ENCODE assay signal across 11 mouse cellular contexts in the genomic region with DNA sequence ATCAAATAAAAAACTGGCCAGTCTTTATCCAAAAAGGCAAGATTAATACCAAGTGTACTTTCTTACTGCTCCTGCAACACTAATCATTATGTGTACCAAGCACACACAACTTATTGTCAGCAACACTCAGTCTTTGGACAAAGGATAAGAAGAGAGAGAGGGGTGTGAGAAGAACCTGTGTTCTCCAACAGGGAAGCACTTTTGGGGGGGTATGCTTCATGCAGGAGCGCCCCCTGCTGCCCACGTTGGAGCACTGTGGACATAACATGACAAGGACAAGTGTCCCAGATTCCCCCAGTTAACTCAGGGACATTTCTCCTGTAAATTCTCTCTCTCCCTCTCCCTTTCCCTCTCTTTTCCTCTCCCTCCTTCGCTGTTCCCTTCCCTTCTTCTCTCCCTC. TPM values are rescaled to one million over a fixed set of nuclear protein-coding genes. Genes with fewer than 3 reads are reported as not detected.
DNase-seq lines count a peak whose midpoint lies in the region; ATAC-seq lines count a peak whose summit lies in the region.
"Had no signal": no experiment of that assay in that cellular context is flagged by ENCODE, and none has a peak within 500 bp of the region (broad histone marks: within the 10 kb centered on the region; RNA-seq: fewer than 3 reads in every experiment).

No protein-coding gene starts in this region.

- WGBS in forebrain, embryonic 11.5 days, result 6% methylated on average over 3 of the region's 3 CpGs
- WGBS in forebrain, embryonic 13.5 days, result 0% methylated on average over 3 of the region's 3 CpGs
- 0% methylated on average over 3 of the region's 3 CpGs for WGBS in hindbrain, embryonic 15.5 days
- WGBS in midbrain, embryonic 15.5 days, result 2% methylated on average over 3 of the region's 3 CpGs

- ATAC-seq in forebrain, embryonic 11.5 days (replicated peaks; ENCODE audit: low FRiP score), result no peak
- ATAC-seq in forebrain, embryonic 13.5 days, result no peak
- 0 out of 2 replicates have a peak, but pooled peaks have one; percentile 25 for ATAC-seq in common myeloid progenitor, adult 5-6 weeks (replicated peaks; ENCODE audit: low read depth, poor library complexity, severe bottlenecking)
- no peak for ATAC-seq in hindbrain, embryonic 15.5 days (ENCODE audit: low FRiP score, low read depth)
- ATAC-seq in midbrain, embryonic 15.5 days (replicated peaks), result no peak
- no peak for ATAC-seq in erythroid progenitor cell, adult 5-6 weeks (replicated peaks; ENCODE audit: low FRiP score, poor library complexity, severe bottlenecking)

- H3K27me3 ChIP-seq in forebrain, embryonic 11.5 days (ENCODE audit: control insufficient read depth, insufficient read depth, low read length), result no peaks in the 10 kb centered on the region
- H3K27me3 ChIP-seq in forebrain, embryonic 13.5 days, result no peaks in the 10 kb centered on the region
- H3K27me3 ChIP-seq in hindbrain, embryonic 15.5 days, result no peaks in the 10 kb centered on the region
- no peaks in the 10 kb centered on the region for H3K27me3 ChIP-seq in midbrain, embryonic 15.5 days (replicated peaks)
- H3K27me3 ChIP-seq: heart, embryonic 15.5 days had no signal

- no peak overlapping the region for H3K27ac ChIP-seq in forebrain, embryonic 11.5 days (ENCODE audit: low read depth, low read length)
- H3K27ac ChIP-seq in forebrain, embryonic 13.5 days, result no peak overlapping the region
- H3K27ac ChIP-seq in hindbrain, embryonic 15.5 days (replicated peaks), result no peak overlapping the region
- no peak overlapping the region for H3K27ac ChIP-seq in midbrain, embryonic 15.5 days
- H3K27ac ChIP-seq: heart, embryonic 15.5 days had no signal

- no peaks in the 10 kb centered on the region for H3K9me3 ChIP-seq in forebrain, embryonic 11.5 days (ENCODE audit: control insufficient read depth, low read length)
- H3K9me3 ChIP-seq in forebrain, embryonic 13.5 days (replicated peaks), result no peaks in the 10 kb centered on the region
- no peaks in the 10 kb centered on the region for H3K9me3 ChIP-seq in hindbrain, embryonic 15.5 days
- H3K9me3 ChIP-seq in midbrain, embryonic 15.5 days, result no peaks in the 10 kb centered on the region
- H3K9me3 ChIP-seq: heart, embryonic 15.5 days had no signal

- H3K36me3 ChIP-seq in forebrain, embryonic 11.5 days (ENCODE audit: control insufficient read depth, insufficient read depth, low read length), result no peaks in the 10 kb centered on the region
- H3K36me3 ChIP-seq in forebrain, embryonic 13.5 days (ENCODE audit: poor library complexity, severe bottlenecking), result no peaks in the 10 kb centered on the region
- H3K36me3 ChIP-seq in hindbrain, embryonic 15.5 days, result no peaks in the 10 kb centered on the region
- H3K36me3 ChIP-seq in midbrain, embryonic 15.5 days (replicated peaks), result no peaks in the 10 kb centered on the region
- H3K36me3 ChIP-seq: G1E; heart, embryonic 15.5 days had no signal

- no peak overlapping the region for H3K9ac ChIP-seq in forebrain, embryonic 11.5 days (ENCODE audit: low read length)
- H3K9ac ChIP-seq in forebrain, embryonic 13.5 days, result no peak overlapping the region
- H3K9ac ChIP-seq in hindbrain, embryonic 15.5 days, result no peak overlapping the region
- no peak overlapping the region for H3K9ac ChIP-seq in midbrain, embryonic 15.5 days
- H3K9ac ChIP-seq: heart, embryonic 15.5 days had no signal

- H3K4me3 ChIP-seq in forebrain, embryonic 11.5 days (ENCODE audit: low read depth, low read length), result no peak overlapping the region
- no peak overlapping the region for H3K4me3 ChIP-seq in forebrain, embryonic 13.5 days
- H3K4me3 ChIP-seq in hindbrain, embryonic 15.5 days, result no peak overlapping the region
- H3K4me3 ChIP-seq in midbrain, embryonic 15.5 days, result peak overlapping the region; percentile 12
- H3K4me3 ChIP-seq: heart, embryonic 15.5 days had no signal

- H3K4me2 ChIP-seq in forebrain, embryonic 11.5 days (ENCODE audit: low read depth, low read length, severe bottlenecking), result no peak overlapping the region
- H3K4me2 ChIP-seq in forebrain, embryonic 13.5 days, result no peak overlapping the region
- peak overlapping the region; percentile 83 for H3K4me2 ChIP-seq in hindbrain, embryonic 15.5 days
- H3K4me2 ChIP-seq in midbrain, embryonic 15.5 days, result peak overlapping the region; percentile 69
- H3K4me2 ChIP-seq: heart, embryonic 15.5 days had no signal

- no peaks in the 10 kb centered on the region for H3K4me1 ChIP-seq in forebrain, embryonic 11.5 days (replicated peaks; ENCODE audit: control insufficient read depth, insufficient read depth, low read length)
- H3K4me1 ChIP-seq in forebrain, embryonic 13.5 days, result peaks cover 5% of the 10 kb centered on the region; the same call in 1 of the 2 replicates
- peaks cover 26% of the 10 kb centered on the region for H3K4me1 ChIP-seq in hindbrain, embryonic 15.5 days (replicated peaks)
- peaks cover 26% of the 10 kb centered on the region for H3K4me1 ChIP-seq in midbrain, embryonic 15.5 days

- peak; percentile 82 for DNase-seq in forebrain, embryonic 11.5 days (ENCODE audit: low spot score)
- DNase-seq in ovary, postnatal 14 days (ENCODE audit: low spot score), result peak; percentile 5
- no peak for DNase-seq in ovary, adult 18-20 months (ENCODE audit: low spot score)

RNA-seq across cellular contexts. Expression of a gene that starts 3.7 kb away (rescaled TPM):
- polyA plus RNA-seq in forebrain, embryonic 11.5 days (2014; fragmentation: Nextera tagmentation; extraction: Ambion mirVana), result 5.6 and 6.7 TPM in 2 replicates
- polyA plus RNA-seq in forebrain, embryonic 13.5 days (2015; fragmentation: Nextera tagmentation; extraction: Ambion mirVana), result 7.8 and 14.1 TPM in 2 replicates
- not detected in 2 replicates for total RNA-seq in common myeloid progenitor, adult 5-6 weeks (2017)
- polyA plus RNA-seq in hindbrain, embryonic 15.5 days (2015; fragmentation: Nextera tagmentation; extraction: Ambion mirVana), result 19.9 and 21.7 TPM in 2 replicates
- 44.2 and 50.7 TPM in 2 replicates for polyA plus RNA-seq in midbrain, embryonic 15.5 days (2015; fragmentation: Nextera tagmentation; extraction: Ambion mirVana)
- not detected in 2 replicates for total RNA-seq in erythroid progenitor cell, adult 5-6 weeks (2015; ENCODE audit: low replicate concordance)
- total RNA-seq in erythroid progenitor cell, adult 5-6 weeks (2017; ENCODE audit: low replicate concordance), result not detected in 2 replicates
- total RNA-seq: neutrophil, adult 5-6 weeks had no signal
- polyA plus RNA-seq: G1E had no signal

Comparison
In these comparisons a context has a peak if more than half of its experiments do, and no peak if none do; other contexts are left out.
1. H3K4me2 ChIP-seq: peak in hindbrain, embryonic 15.5 days (single experiment) and midbrain, embryonic 15.5 days (single experiment); none in forebrain, embryonic 11.5 days (single experiment) and forebrain, embryonic 13.5 days (single experiment).